8 mouse cellular contexts compared by ENCODE assay signal in genomic region chr8:123518667-123519066, GRCm38 (mm10). TPM values are rescaled to one million over a fixed set of nuclear protein-coding genes. Genes with fewer than 3 reads are reported as not detected.
A peak's percentile ranks its signal among the peaks of the same experiment; 100 is the strongest.
DNase-seq lines count a peak whose midpoint lies in the region; ATAC-seq and TF ChIP-seq lines count a peak whose summit lies in the region.

Gene Gas8 (plus strand): TSS chr8:123518834.

- no peak within 1 kb of the TSS; the same call in 1 of the 2 replicates for H3K27ac ChIP-seq in forebrain, embryonic 12.5 days
- no peak within 1 kb of the TSS for H3K27ac ChIP-seq in liver, postnatal 0 days (ENCODE audit: low read depth)
- H3K27ac ChIP-seq in neural tube, embryonic 14.5 days (ENCODE audit: low read depth, low read length) = peak within 1 kb of the TSS; percentile 13; the same call in 1 of the 2 replicates

- no peaks in the 10 kb centered on the region for H3K9me3 ChIP-seq in E14TG2a.4 (ENCODE audit: low read length)
- H3K9me3 ChIP-seq in forebrain, embryonic 12.5 days = no peaks in the 10 kb centered on the region
- H3K9me3 ChIP-seq in liver, postnatal 0 days (ENCODE audit: low read length) = no peaks in the 10 kb centered on the region
- no peaks in the 10 kb centered on the region for H3K9me3 ChIP-seq in neural tube, embryonic 14.5 days (ENCODE audit: control insufficient read depth, low read length)

- peak within 1 kb of the TSS; percentile 75 for H3K4me2 ChIP-seq in forebrain, embryonic 12.5 days
- peak within 1 kb of the TSS; percentile 85 for H3K4me2 ChIP-seq in liver, postnatal 0 days (ENCODE audit: low read depth, low read length)
- peak within 1 kb of the TSS; percentile 85 for H3K4me2 ChIP-seq in neural tube, embryonic 14.5 days (ENCODE audit: low read depth, low read length)

- H3K4me1 ChIP-seq in E14TG2a.4 (replicated peaks; ENCODE audit: low read depth, low read length) = peaks cover 48% of the 10 kb centered on the region
- H3K4me1 ChIP-seq in forebrain, embryonic 12.5 days = peaks cover 27% of the 10 kb centered on the region
- peaks cover 18% of the 10 kb centered on the region for H3K4me1 ChIP-seq in liver, postnatal 0 days (ENCODE audit: insufficient read depth)
- H3K4me1 ChIP-seq in neural tube, embryonic 14.5 days (ENCODE audit: control insufficient read depth, insufficient read depth, low read length) = peaks cover 7% of the 10 kb centered on the region

- ATAC-seq in forebrain, embryonic 12.5 days (ENCODE audit: low FRiP score) = peak; percentile 90
- ATAC-seq in liver, postnatal 0 days = peak; percentile 94
- peak; percentile 90 for ATAC-seq in neural tube, embryonic 14.5 days (ENCODE audit: low read depth)

- no peak for TF ChIP-seq CTCF in E14TG2a.4 (conservative IDR thresholded peaks at IDR 0.05; ENCODE audit: low read length)
- TF ChIP-seq CTCF in liver, postnatal 0 days (IDR thresholded peaks at IDR 0.05; ENCODE audit: low read depth) = 0 out of 2 replicates have a peak, but pooled peaks have one; percentile 11

- intact Hi-C loops in heart, postnatal 10 days (cut with DNase I) = no loop called here

- H3K36me3 ChIP-seq in E14TG2a.4 (ENCODE audit: insufficient read depth, low read length) = peaks cover 26% of the 10 kb centered on the region
- peaks cover 24% of the 10 kb centered on the region for H3K36me3 ChIP-seq in forebrain, embryonic 12.5 days (replicated peaks)
- H3K36me3 ChIP-seq in liver, postnatal 0 days (replicated peaks; ENCODE audit: insufficient read depth, low read length) = no peaks in the 10 kb centered on the region
- H3K36me3 ChIP-seq in neural tube, embryonic 14.5 days (ENCODE audit: control insufficient read depth, insufficient read depth, low read length) = peaks cover 8% of the 10 kb centered on the region

- no peak for TF ChIP-seq EP300 in liver, postnatal 0 days (IDR thresholded peaks at IDR 0.05; ENCODE audit: low read depth)

- peak within 1 kb of the TSS; percentile 88 for H3K4me3 ChIP-seq in E14TG2a.4 (replicated peaks; ENCODE audit: low read length)
- peak within 1 kb of the TSS; percentile 73 for H3K4me3 ChIP-seq in forebrain, embryonic 12.5 days (replicated peaks)
- H3K4me3 ChIP-seq in liver, postnatal 0 days (ENCODE audit: low read depth, low read length) = peak within 1 kb of the TSS; percentile 64
- peak within 1 kb of the TSS; percentile 40 for H3K4me3 ChIP-seq in neural tube, embryonic 14.5 days (ENCODE audit: low read depth, low read length)

- H3K27me3 ChIP-seq in E14TG2a.4 (ENCODE audit: insufficient read depth, low read length) = peaks cover 38% of the 10 kb centered on the region
- H3K27me3 ChIP-seq in forebrain, embryonic 12.5 days = peaks cover 11% of the 10 kb centered on the region
- peaks cover 23% of the 10 kb centered on the region for H3K27me3 ChIP-seq in liver, postnatal 0 days (ENCODE audit: insufficient read depth, low read length)
- H3K27me3 ChIP-seq in neural tube, embryonic 14.5 days (ENCODE audit: control insufficient read depth, insufficient read depth, low read length) = no peaks in the 10 kb centered on the region

- WGBS in forebrain, embryonic 12.5 days = 1% methylated on average over 20 of the region's 20 CpGs
- under 1% methylated on average over 20 of the region's 20 CpGs for WGBS in large intestine, adult 2 months
- under 1% methylated on average over 20 of the region's 20 CpGs for WGBS in liver, postnatal 0 days (ENCODE audit: insufficient replicate concordance)
- 0% methylated on average over 20 of the region's 20 CpGs for WGBS in neural tube, embryonic 14.5 days

- peak within 1 kb of the TSS; percentile 75 for H3K9ac ChIP-seq in forebrain, embryonic 12.5 days
- peak within 1 kb of the TSS; percentile 65 for H3K9ac ChIP-seq in liver, postnatal 0 days (replicated peaks)
- peak within 1 kb of the TSS; percentile 49 for H3K9ac ChIP-seq in neural tube, embryonic 14.5 days (replicated peaks; ENCODE audit: low read depth, low read length)

- peak; percentile 81 for DNase-seq in c-Kit-positive CD71-positive TER-119-positive erythroid progenitor cells, embryonic 14.5 days (ENCODE audit: low spot score)
- peak; percentile 92 to 93 for DNase-seq in heart, postnatal 10 days
- DNase-seq in large intestine, adult 2 months (ENCODE audit: low read depth, low spot score) = peak; percentile 65
- peak; percentile 91 for DNase-seq in liver, postnatal 0 days
- peak; percentile 92 for DNase-seq in testis, postnatal 10 days (ENCODE audit: low spot score)

RNA-seq across cellular contexts. Expression of gene Gas8, which starts in this region (rescaled TPM):
- 41.0 and 41.3 TPM in 2 replicates for polyA plus RNA-seq in forebrain, embryonic 12.5 days (2016; fragmentation: Nextera tagmentation; extraction: Ambion mirVana)
- total RNA-seq in heart, postnatal 10 days (2021) = 1 to 10 TPM; 6.1 to 7.1 TPM
- polyA plus RNA-seq in large intestine, adult 2 months (2012; rRNA removed) = 3.0 and 3.5 TPM in 2 replicates
- 2.7 and 2.9 TPM in 2 replicates for polyA plus RNA-seq in liver, postnatal 0 days (2015; fragmentation: Nextera tagmentation; extraction: Ambion mirVana)
- polyA plus RNA-seq in neural tube, embryonic 14.5 days (2014; fragmentation: Nextera tagmentation; extraction: Ambion mirVana) = 36.5 and 42.5 TPM in 2 replicates
